Mouse (Mus musculus) thymus, postnatal 10 days (tissue): ENCODE measurements around the gene Bcap31.

Experiments
- DNase-seq, 2 experiments: peaks; one replicate each; pipeline ENCODE4 v3.0.0; 2021; ENCODE audit warnings: low spot score in 2 of 2

The Bcap31 gene

GRCm38 (mm10) chrX:73684156-73684555 is 31.8 kb downstream of the Bcap31 start:
- no peak for DNase-seq

- no peak for DNase-seq
Measured at GRCm38 (mm10) chrX:73676668-73677067, 39.3 kb downstream of the Bcap31 start.

GRCm38 (mm10) chrX:73675231-73675630 is 40.7 kb downstream of the Bcap31 start:
- DNase-seq: no peak

GRCm38 (mm10) chrX:73673968-73674661 is 41.9 kb downstream of the Bcap31 start:
- DNase-seq: no peak

- DNase-seq: no peak
Measured at GRCm38 (mm10) chrX:73673619-73673967, 42.4 kb downstream of the Bcap31 start.

GRCm38 (mm10) chrX:73672879-73673618 is 42.9 kb downstream of the Bcap31 start, which contains the start of gene Slc6a8:
TSS of gene Slc6a8 (plus strand) at chrX:73673150.
- DNase-seq: peak in 1 of 2 experiments; percentile 25

GRCm38 (mm10) chrX:73672031-73672431 is 43.9 kb downstream of the Bcap31 start:
- DNase-seq: peak; percentile 19 to 55

- no peak for DNase-seq
Measured at GRCm38 (mm10) chrX:73663143-73663542, 52.8 kb downstream of the Bcap31 start.

GRCm38 (mm10) chrX:73660284-73660665 is 55.7 kb downstream of the Bcap31 start:
- no peak for DNase-seq

- DNase-seq: no peak
Measured at GRCm38 (mm10) chrX:73659575-73660283, 56.2 kb downstream of the Bcap31 start, which contains the start of gene Pnck. TSS of gene Pnck (minus strand) at chrX:73660117.

GRCm38 (mm10) chrX:73658936-73659574 is 56.9 kb downstream of the Bcap31 start:
- no peak for DNase-seq

- no peak for DNase-seq
Measured at GRCm38 (mm10) chrX:73658391-73658790, 57.6 kb downstream of the Bcap31 start.

GRCm38 (mm10) chrX:73655529-73655928 is 60.4 kb downstream of the Bcap31 start:
- DNase-seq: peak in 1 of 2 experiments; percentile 31

- peak in 1 of 2 experiments; percentile 70 for DNase-seq
Measured at GRCm38 (mm10) chrX:73654177-73654576, 61.8 kb downstream of the Bcap31 start.

- DNase-seq: no peak
Measured at GRCm38 (mm10) chrX:73653392-73653791, 62.6 kb downstream of the Bcap31 start.

- DNase-seq: no peak
Measured at GRCm38 (mm10) chrX:73650869-73651268, 65.1 kb downstream of the Bcap31 start.

- DNase-seq: no peak
Measured at GRCm38 (mm10) chrX:73645121-73645520, 70.9 kb downstream of the Bcap31 start.

- DNase-seq: no peak
Measured at GRCm38 (mm10) chrX:73639901-73640469, 76.0 kb downstream of the Bcap31 start.

GRCm38 (mm10) chrX:73639255-73639675 is 76.7 kb downstream of the Bcap31 start, which contains the start of gene Dusp9:
TSS of gene Dusp9 (plus strand) at chrX:73639419.
- DNase-seq: no peak

- DNase-seq: no peak
Measured at GRCm38 (mm10) chrX:73637415-73637814, 78.6 kb downstream of the Bcap31 start.
